Mouse (Mus musculus): Measurements from ENCODE around the gene Mb. TPM values are rescaled to one million over a fixed set of nuclear protein-coding genes. Genes with fewer than 3 reads are reported as not detected.

Mb gene
- polyA plus RNA-seq, 1 experiment = 16.9 TPM

- Histone ChIP-seq H3K27ac (ENCODE audit: control insufficient read depth, insufficient read depth, low read depth, low read length, poor library complexity) (no peak overlapping the region), H3K4me3 (replicated peaks; ENCODE audit: control insufficient read depth, low read depth, low read length) (no peak overlapping the region), H3K4me1 (ENCODE audit: control insufficient read depth, insufficient read depth, low read length) (no peaks in the 10 kb centered on the region)
- 84% methylated on average over 7 of the region's 7 CpGs for WGBS
- TF ChIP-seq CTCF (IDR thresholded peaks at IDR 0.05; ENCODE audit: control insufficient read depth, insufficient read depth, low read length) (no peak), POLR2A (IDR thresholded peaks at IDR 0.05; ENCODE audit: borderline replicate concordance, control insufficient read depth, low read depth, low read length) (no peak)
Measured at GRCm38 (mm10) chr15:77085818-77086217, 35.3 kb upstream of the Mb start.

GRCm38 (mm10) chr15:77081454-77081853 is 31.0 kb upstream of the Mb start:
- Histone ChIP-seq H3K27ac (ENCODE audit: control insufficient read depth, insufficient read depth, low read depth, low read length, poor library complexity) (no peak overlapping the region), H3K4me3 (replicated peaks; ENCODE audit: control insufficient read depth, low read depth, low read length) (no peak overlapping the region), H3K4me1 (ENCODE audit: control insufficient read depth, insufficient read depth, low read length) (no peaks in the 10 kb centered on the region)
- WGBS = 77% methylated on average over 5 of the region's 5 CpGs
- no peak for TF ChIP-seq POLR2A (IDR thresholded peaks at IDR 0.05; ENCODE audit: borderline replicate concordance, control insufficient read depth, low read depth, low read length)
- TF ChIP-seq CTCF (IDR thresholded peaks at IDR 0.05; ENCODE audit: control insufficient read depth, insufficient read depth, low read length) = no peak

- Histone ChIP-seq H3K27ac (ENCODE audit: control insufficient read depth, insufficient read depth, low read depth, low read length, poor library complexity) (no peak overlapping the region), H3K4me3 (replicated peaks; ENCODE audit: control insufficient read depth, low read depth, low read length) (no peak overlapping the region), H3K4me1 (ENCODE audit: control insufficient read depth, insufficient read depth, low read length) (no peaks in the 10 kb centered on the region)
- TF ChIP-seq CTCF (IDR thresholded peaks at IDR 0.05; ENCODE audit: control insufficient read depth, insufficient read depth, low read length) = no peak
- TF ChIP-seq POLR2A (IDR thresholded peaks at IDR 0.05; ENCODE audit: borderline replicate concordance, control insufficient read depth, low read depth, low read length) = no peak
- WGBS = 82% methylated on average over 14 of the region's 14 CpGs
Measured at GRCm38 (mm10) chr15:77080684-77081254, 30.3 kb upstream of the Mb start.

- H3K27ac ChIP-seq (ENCODE audit: control insufficient read depth, insufficient read depth, low read depth, low read length, poor library complexity) = no peak overlapping the region
- TF ChIP-seq CTCF (IDR thresholded peaks at IDR 0.05; ENCODE audit: control insufficient read depth, insufficient read depth, low read length) = no peak
- no peak for TF ChIP-seq POLR2A (IDR thresholded peaks at IDR 0.05; ENCODE audit: borderline replicate concordance, control insufficient read depth, low read depth, low read length)
- H3K4me1 ChIP-seq (ENCODE audit: control insufficient read depth, insufficient read depth, low read length) = no peaks in the 10 kb centered on the region
- H3K4me3 ChIP-seq (replicated peaks; ENCODE audit: control insufficient read depth, low read depth, low read length) = no peak overlapping the region
- 63% methylated on average over 11 of the region's 11 CpGs for WGBS
Measured at GRCm38 (mm10) chr15:77079890-77080361, 29.5 kb upstream of the Mb start.

- WGBS = 82% methylated on average over 14 of the region's 14 CpGs
- TF ChIP-seq POLR2A (IDR thresholded peaks at IDR 0.05; ENCODE audit: borderline replicate concordance, control insufficient read depth, low read depth, low read length) (no peak), CTCF (IDR thresholded peaks at IDR 0.05; ENCODE audit: control insufficient read depth, insufficient read depth, low read length) (no peak)
Measured at GRCm38 (mm10) chr15:77079256-77079822, 28.9 kb upstream of the Mb start.

GRCm38 (mm10) chr15:77078786-77079185 is 28.3 kb upstream of the Mb start:
- H3K4me3 ChIP-seq (replicated peaks; ENCODE audit: control insufficient read depth, low read depth, low read length) = no peak overlapping the region
- no peak overlapping the region for H3K27ac ChIP-seq (ENCODE audit: control insufficient read depth, insufficient read depth, low read depth, low read length, poor library complexity)
- no peaks in the 10 kb centered on the region for H3K4me1 ChIP-seq (ENCODE audit: control insufficient read depth, insufficient read depth, low read length)
- 64% methylated on average over 3 of the region's 3 CpGs for WGBS
- TF ChIP-seq CTCF (IDR thresholded peaks at IDR 0.05; ENCODE audit: control insufficient read depth, insufficient read depth, low read length) (no peak), POLR2A (IDR thresholded peaks at IDR 0.05; ENCODE audit: borderline replicate concordance, control insufficient read depth, low read depth, low read length) (no peak)

More at GRCm38 (mm10) chr15:77079256-77079822, 28.9 kb upstream of the Mb start:
- Histone ChIP-seq H3K4me3 (replicated peaks; ENCODE audit: control insufficient read depth, low read depth, low read length) (no peak overlapping the region), H3K27ac (ENCODE audit: control insufficient read depth, insufficient read depth, low read depth, low read length, poor library complexity) (no peak overlapping the region), H3K4me1 (ENCODE audit: control insufficient read depth, insufficient read depth, low read length) (no peaks in the 10 kb centered on the region)

- TF ChIP-seq CTCF (IDR thresholded peaks at IDR 0.05; ENCODE audit: control insufficient read depth, insufficient read depth, low read length) (no peak), POLR2A (IDR thresholded peaks at IDR 0.05; ENCODE audit: borderline replicate concordance, control insufficient read depth, low read depth, low read length) (no peak)
- WGBS = 88% methylated on average over 9 of the region's 9 CpGs
- no peak overlapping the region for H3K27ac ChIP-seq (ENCODE audit: control insufficient read depth, insufficient read depth, low read depth, low read length, poor library complexity)
Measured at GRCm38 (mm10) chr15:77077906-77078305, 27.4 kb upstream of the Mb start.

GRCm38 (mm10) chr15:77076523-77076922 is 26.1 kb upstream of the Mb start:
- no peaks in the 10 kb centered on the region for H3K4me1 ChIP-seq (ENCODE audit: control insufficient read depth, insufficient read depth, low read length)
- no peak overlapping the region for H3K27ac ChIP-seq (ENCODE audit: control insufficient read depth, insufficient read depth, low read depth, low read length, poor library complexity)
- TF ChIP-seq CTCF (IDR thresholded peaks at IDR 0.05; ENCODE audit: control insufficient read depth, insufficient read depth, low read length) = no peak
- TF ChIP-seq POLR2A (IDR thresholded peaks at IDR 0.05; ENCODE audit: borderline replicate concordance, control insufficient read depth, low read depth, low read length) = no peak
- no peak overlapping the region for H3K4me3 ChIP-seq (replicated peaks; ENCODE audit: control insufficient read depth, low read depth, low read length)
- 68% methylated on average over 3 of the region's 3 CpGs for WGBS

More at GRCm38 (mm10) chr15:77077906-77078305, 27.4 kb upstream of the Mb start:
- Histone ChIP-seq H3K4me1 (ENCODE audit: control insufficient read depth, insufficient read depth, low read length) (no peaks in the 10 kb centered on the region), H3K4me3 (replicated peaks; ENCODE audit: control insufficient read depth, low read depth, low read length) (no peak overlapping the region)
